Mouse (Mus musculus): ENCODE data around the gene Cenph. TPM values are rescaled to one million over a fixed set of nuclear protein-coding genes. Genes with fewer than 3 reads are reported as not detected.
"Not testable (repeated sequence)": the region's sequence is repeated elsewhere in the genome, so short reads cannot be mapped to it uniquely, and the experiment has no call there.

The Cenph gene
- polyA plus RNA-seq, 1 experiment from 2014 or later = 5.4 TPM

DNA sequence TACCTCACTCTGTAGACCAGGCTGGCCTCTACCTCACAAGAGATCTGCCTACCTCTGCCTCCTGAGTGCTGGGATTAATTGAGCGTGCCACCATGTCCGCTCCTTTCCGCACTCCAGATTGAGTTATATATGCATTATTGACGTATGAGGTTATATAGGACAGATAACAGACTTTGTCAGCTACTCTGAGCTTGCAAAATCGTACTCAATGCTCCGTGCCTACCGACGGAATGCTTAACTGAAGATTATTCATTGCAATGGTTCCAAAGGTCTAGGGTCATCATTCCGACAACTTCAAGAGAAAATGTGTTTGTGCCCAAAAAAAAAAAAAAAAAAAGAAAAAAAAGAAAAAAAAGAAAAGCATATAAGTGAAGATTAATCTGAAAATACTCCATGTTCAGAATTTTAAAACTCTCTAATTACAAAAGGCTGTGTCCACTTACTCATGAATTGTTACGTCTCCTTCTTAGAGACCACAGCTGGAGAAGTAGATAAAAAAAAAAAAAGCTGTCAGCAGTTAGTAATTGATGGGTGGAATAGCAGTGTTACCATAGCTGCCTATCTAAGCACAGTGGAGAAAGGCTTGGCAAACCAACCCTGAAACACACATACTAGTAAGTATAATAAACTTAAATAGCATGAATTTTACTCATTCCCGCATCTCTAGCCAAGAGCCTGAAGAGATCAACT is 32.2 kb downstream of the Cenph start:
- Histone ChIP-seq H3K4me3 (peak overlapping the region; percentile 69), H3K9ac (peak overlapping the region; percentile 85), H3K9me3 (no peaks in the 10 kb centered on the region), H3K36me3 (replicated peaks) (no peaks in the 10 kb centered on the region), H3K27me3 (replicated peaks) (no peaks in the 10 kb centered on the region), H3K27ac (peak overlapping the region; percentile 96), H3K4me1 (peaks cover 12% of the 10 kb centered on the region), H3K4me2 (peak overlapping the region; percentile 59)
- peak; percentile 70 for ATAC-seq (replicated peaks)
- WGBS = 67% methylated on average over 11 of the region's 11 CpGs

DNA sequence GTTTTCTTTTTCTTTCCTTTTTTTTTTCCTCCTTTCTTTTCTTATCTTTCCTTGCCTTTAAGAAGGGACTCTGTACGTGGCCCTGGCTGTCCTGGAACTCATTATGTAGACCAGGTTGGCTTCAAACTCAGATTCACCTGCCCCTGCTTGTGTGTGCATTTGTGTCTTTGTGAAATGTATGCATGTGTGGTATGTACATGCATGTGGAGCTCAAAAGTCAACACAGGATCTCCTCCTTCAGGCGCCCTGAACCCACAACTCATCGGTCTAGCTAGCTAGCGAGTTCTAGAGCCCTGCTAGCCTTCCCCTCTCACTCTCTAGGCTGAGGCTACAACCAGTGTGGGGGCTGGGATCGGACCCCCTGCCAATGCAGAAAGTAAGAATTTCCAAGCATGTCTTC is 32.9 kb downstream of the Cenph start:
- no peak for ATAC-seq (replicated peaks)
- Histone ChIP-seq H3K9me3 (no peaks in the 10 kb centered on the region), H3K27me3 (replicated peaks) (no peaks in the 10 kb centered on the region), H3K36me3 (replicated peaks) (no peaks in the 10 kb centered on the region), H3K4me1 (peaks cover 12% of the 10 kb centered on the region), H3K4me2 (peak overlapping the region; percentile 59; the same call in 1 of the 2 replicates), H3K27ac (no peak overlapping the region), H3K4me3 (no peak overlapping the region), H3K9ac (no peak overlapping the region)
- 89% methylated on average over 5 of the region's 5 CpGs for WGBS

DNA sequence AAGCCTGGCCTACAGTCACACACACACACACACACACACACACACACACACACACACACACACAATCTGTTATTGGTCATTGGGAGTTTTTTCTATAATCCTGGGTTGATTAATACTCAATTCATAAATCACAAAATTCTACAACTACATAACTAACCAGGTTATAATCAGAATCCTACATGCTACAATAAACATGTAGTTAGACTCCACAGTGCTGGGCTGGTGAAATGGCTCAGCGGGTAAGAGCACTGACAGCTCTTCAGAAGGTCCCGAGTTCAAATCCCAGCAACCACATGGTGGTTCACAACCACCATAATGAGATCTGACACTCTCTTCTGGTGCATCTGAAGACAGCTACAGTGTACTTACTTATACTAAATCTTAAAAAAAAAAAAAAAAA is 42.9 kb downstream of the Cenph start:
- no peaks in the 10 kb centered on the region for H3K9me3 ChIP-seq
- H3K4me1 ChIP-seq = peaks cover 15% of the 10 kb centered on the region
- H3K9ac ChIP-seq = no peak overlapping the region
- H3K4me2 ChIP-seq = no peak overlapping the region
- H3K27ac ChIP-seq = no peak overlapping the region
- H3K36me3 ChIP-seq (replicated peaks) = peaks cover 7% of the 10 kb centered on the region
- 96% methylated on average over 2 of the region's 2 CpGs for WGBS
- H3K27me3 ChIP-seq (replicated peaks) = no peaks in the 10 kb centered on the region
- ATAC-seq (replicated peaks) = no peak
- no peak overlapping the region for H3K4me3 ChIP-seq

DNA sequence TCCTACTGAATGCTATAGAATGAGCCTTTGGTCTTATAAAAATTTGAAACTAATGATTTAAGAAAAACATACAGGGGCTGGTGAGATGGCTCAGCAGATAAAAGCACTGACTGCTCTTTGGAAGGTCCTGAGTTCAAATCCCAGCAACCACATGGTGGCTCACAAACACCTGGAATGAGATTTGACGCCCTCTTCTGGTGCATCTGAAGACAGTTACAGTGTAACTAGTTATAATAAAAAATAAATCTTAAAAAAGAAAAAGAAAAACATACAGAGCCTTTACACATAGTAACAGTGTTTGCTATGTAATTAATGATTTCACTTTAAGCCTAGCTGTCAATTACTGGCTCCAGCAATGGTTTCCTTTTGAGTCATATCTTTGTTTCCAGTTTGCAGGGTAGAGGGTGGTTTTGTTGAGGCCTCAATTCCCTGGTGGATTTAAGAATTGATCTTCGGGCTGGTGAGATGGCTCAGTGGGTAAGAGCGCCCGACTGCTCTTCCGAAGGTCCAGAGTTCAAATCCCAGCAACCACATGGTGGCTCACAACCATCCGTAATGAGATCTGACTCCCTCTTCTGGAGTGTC is 44.1 kb downstream of the Cenph start:
- H3K27me3 ChIP-seq (replicated peaks); H3K9me3 ChIP-seq; ATAC-seq (replicated peaks); H3K36me3 ChIP-seq (replicated peaks); H3K9ac ChIP-seq: not testable (repeated sequence)
- Histone ChIP-seq H3K27ac (peak overlapping the region; percentile 79; the same call in 1 of the 2 replicates), H3K4me1 (peaks cover 15% of the 10 kb centered on the region), H3K4me2 (peak overlapping the region; percentile 75), H3K4me3 (peak overlapping the region; percentile 56; the same call in 1 of the 2 replicates)
- WGBS = 89% methylated on average over 6 of the region's 6 CpGs

DNA sequence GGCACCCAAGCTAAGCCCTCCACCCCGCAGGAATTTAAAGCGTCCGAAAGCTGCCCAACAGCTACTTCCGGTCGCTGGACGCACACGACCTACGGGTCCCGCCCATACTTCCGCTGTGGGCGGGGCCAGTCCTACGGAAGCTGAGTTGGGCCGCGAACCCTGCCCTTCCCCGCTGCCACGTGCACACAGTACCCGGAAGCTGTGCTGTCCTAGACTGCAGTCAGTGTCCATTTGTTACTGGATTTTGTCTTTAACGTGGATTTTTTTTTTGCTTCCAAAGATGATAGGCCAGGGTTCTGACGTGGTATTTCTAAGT is 44.9 kb downstream of the Cenph start, which contains the start of gene Cdk7:
Cdk7 (minus strand) TSS at position 79 of the 316 bp plus-strand sequence.
- no peaks in the 10 kb centered on the region for H3K27me3 ChIP-seq (replicated peaks)
- H3K4me3 ChIP-seq = peak within 1 kb of the TSS; percentile 56
- ATAC-seq (replicated peaks) = peak; percentile 99
- H3K27ac ChIP-seq = peak within 1 kb of the TSS; percentile 79
- peaks cover 5% of the 10 kb centered on the region; the same call in 1 of the 2 replicates for H3K36me3 ChIP-seq (replicated peaks)
- 0% methylated on average over 19 of the region's 19 CpGs for WGBS
- H3K9me3 ChIP-seq = no peaks in the 10 kb centered on the region
- H3K9ac ChIP-seq = peak within 1 kb of the TSS; percentile 71
- H3K4me1 ChIP-seq = peaks cover 17% of the 10 kb centered on the region
- peak within 1 kb of the TSS; percentile 75 for H3K4me2 ChIP-seq

DNA sequence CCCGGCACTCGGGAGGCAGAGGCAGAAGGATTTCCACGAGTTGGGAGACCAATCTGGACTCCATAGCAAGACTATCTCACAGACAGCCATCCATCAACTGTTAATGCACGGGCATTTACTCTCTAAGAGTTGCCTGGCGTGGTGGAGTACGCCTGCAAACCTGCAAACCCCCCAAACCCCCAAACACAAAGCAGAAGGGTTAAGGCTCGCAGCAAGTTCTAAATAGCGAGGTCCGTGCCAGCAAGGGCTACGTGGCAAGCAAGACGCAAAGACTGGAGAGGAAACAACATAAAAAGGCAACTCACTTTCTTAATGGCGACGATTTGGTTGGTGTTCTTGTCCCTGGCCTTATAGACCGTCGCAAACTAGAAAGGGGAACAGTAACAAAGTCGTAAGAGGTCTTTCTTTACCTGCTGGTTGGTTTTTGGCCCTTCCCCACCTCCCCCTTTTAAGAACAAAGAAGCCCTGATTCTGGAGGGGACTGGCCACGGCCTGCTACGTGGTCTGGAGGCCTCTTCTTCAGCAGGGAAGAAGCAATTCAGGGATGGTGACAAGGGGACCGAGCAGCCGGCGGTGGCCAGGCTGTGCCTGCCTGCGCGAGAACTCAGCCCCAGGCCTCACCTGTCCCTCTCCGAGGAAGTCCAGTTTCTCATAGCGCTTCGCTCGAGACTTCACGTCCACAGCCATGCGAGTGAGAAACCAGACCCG is 45.4 kb downstream of the Cenph start:
- H3K9ac ChIP-seq = peak overlapping the region; percentile 71
- peak; percentile 92 for ATAC-seq (replicated peaks)
- WGBS = under 1% methylated on average over 30 of the region's 30 CpGs

DNA sequence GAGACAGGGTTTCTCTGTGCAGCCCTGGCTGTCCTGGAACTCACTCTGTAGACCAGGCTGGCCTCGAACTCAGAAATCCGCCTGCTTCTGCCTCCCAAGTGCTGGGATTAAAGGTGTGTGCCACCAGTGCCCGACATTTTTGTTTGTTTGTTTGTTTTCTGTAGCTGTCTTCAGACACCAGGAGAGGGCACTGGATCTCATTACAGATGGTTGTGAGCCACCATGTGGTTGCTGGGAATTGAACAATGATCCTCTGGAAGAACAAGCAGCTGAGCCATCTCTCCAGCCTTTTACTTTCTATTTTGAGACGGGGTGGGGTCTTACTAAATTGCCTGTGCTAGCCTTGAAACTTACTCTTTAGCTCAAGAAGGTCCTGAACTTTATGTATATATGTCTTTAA is 47.2 kb downstream of the Cenph start:
- H3K27me3 ChIP-seq (replicated peaks); H3K4me2 ChIP-seq; H3K9ac ChIP-seq; H3K27ac ChIP-seq; H3K36me3 ChIP-seq (replicated peaks); ATAC-seq (replicated peaks); H3K4me3 ChIP-seq; H3K9me3 ChIP-seq: not testable (repeated sequence)
- WGBS = 98% methylated on average over 4 of the region's 4 CpGs
- peaks cover 25% of the 10 kb centered on the region for H3K4me1 ChIP-seq

More for the DNA sequence above, 45.4 kb downstream of the Cenph start:
- H3K4me1 ChIP-seq = peaks cover 17% of the 10 kb centered on the region
- no peaks in the 10 kb centered on the region for H3K27me3 ChIP-seq (replicated peaks)
- peaks cover 5% of the 10 kb centered on the region; the same call in 1 of the 2 replicates for H3K36me3 ChIP-seq (replicated peaks)
- peak overlapping the region; percentile 79 for H3K27ac ChIP-seq
- H3K4me2 ChIP-seq = peak overlapping the region; percentile 75
- H3K4me3 ChIP-seq = peak overlapping the region; percentile 56
- no peaks in the 10 kb centered on the region for H3K9me3 ChIP-seq

DNA sequence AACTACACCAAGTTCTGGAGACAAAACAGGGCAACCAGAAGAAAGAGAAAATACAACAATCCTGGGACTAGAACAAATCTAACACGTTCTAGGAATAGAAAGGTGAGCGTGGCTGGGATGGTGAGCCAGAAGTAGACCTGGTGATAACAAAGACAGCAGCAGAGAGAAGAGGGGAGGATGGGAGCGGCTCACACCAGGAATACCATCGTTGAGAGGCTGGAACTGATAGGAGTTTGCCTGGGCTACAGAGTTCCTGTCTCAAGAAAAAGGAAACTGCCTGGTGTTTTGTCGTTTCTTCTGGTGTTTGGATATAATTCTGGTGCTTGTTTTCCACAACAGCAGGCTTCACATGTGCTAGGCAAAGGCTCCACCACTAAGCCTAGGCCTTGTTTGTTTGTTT is 47.6 kb downstream of the Cenph start:
- H3K9me3 ChIP-seq = no peaks in the 10 kb centered on the region
- no peaks in the 10 kb centered on the region for H3K27me3 ChIP-seq (replicated peaks)
- no peak overlapping the region for H3K4me2 ChIP-seq
- H3K9ac ChIP-seq = no peak overlapping the region
- ATAC-seq (replicated peaks) = no peak
- WGBS = 95% methylated on average over 5 of the region's 5 CpGs
- peaks cover 25% of the 10 kb centered on the region for H3K4me1 ChIP-seq
- no peak overlapping the region for H3K27ac ChIP-seq
- H3K4me3 ChIP-seq = no peak overlapping the region
- no peaks in the 10 kb centered on the region; the same call in 1 of the 2 replicates for H3K36me3 ChIP-seq (replicated peaks)

DNA sequence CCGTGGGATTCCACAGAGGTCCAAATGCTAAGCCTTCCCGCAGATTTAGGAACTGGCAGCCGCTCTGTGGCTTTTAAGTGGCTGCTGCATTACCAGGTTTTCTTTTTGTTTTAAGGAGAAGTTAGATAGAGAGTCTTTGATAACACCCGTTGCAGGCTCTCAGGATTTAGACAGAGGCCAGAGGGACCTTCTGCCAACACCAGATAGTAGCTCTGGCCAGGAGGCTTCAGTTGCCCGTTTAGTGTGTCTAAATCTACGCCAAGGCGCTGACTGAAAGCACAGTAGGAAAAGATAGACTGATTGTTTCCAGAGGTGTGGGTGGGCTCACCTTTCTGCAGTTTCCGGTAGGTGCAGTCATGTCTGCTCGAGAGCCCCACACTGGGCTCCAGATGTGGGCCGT is 50.5 kb downstream of the Cenph start:
- H3K4me2 ChIP-seq = no peak overlapping the region
- H3K4me3 ChIP-seq = no peak overlapping the region
- H3K36me3 ChIP-seq (replicated peaks) = peaks cover 2% of the 10 kb centered on the region; the same call in 1 of the 2 replicates
- H3K4me1 ChIP-seq = peaks cover 25% of the 10 kb centered on the region
- 86% methylated on average over 10 of the region's 10 CpGs for WGBS
- no peaks in the 10 kb centered on the region for H3K9me3 ChIP-seq
- H3K27ac ChIP-seq = no peak overlapping the region
- no peak overlapping the region for H3K9ac ChIP-seq
- no peaks in the 10 kb centered on the region for H3K27me3 ChIP-seq (replicated peaks)
- no peak for ATAC-seq (replicated peaks)

DNA sequence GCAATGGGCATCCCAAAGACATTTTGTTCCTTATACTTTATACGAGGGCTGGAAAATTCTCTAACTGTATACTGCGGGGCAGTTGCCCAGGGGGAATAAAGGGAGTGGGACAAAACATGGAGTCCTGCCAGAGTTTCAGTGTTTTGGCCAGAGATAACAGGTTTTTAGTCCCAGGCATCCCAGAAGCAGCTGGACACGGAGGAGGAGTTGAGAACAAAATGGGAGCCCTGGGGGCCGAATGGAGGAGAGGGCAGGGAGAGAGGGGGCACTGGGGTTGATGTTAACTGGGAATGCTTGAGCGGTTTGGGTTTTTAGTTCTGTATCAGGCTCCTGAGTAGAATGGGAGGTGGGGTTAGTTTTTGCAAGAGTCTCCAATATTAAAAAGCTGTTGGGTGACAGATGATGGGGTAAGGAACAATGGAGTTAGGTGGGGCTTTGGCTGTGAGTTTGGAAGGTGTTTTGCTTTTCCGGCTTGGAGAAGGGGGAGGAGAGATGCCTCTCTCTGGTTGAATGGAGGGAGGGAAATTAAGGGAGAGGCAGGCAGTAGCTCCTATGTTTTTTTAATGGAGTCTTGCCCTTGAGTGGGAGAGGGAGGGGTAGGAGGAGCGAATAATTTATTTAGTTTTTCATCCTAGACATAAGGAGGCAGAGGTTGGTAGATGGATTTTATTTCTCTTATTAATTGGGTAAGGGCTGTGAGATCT is 51.5 kb downstream of the Cenph start:
- Histone ChIP-seq H3K4me3 (no peak overlapping the region), H3K27ac (peak overlapping the region; percentile 25; the same call in 1 of the 2 replicates), H3K27me3 (replicated peaks) (no peaks in the 10 kb centered on the region), H3K9me3 (no peaks in the 10 kb centered on the region), H3K36me3 (replicated peaks) (peaks cover 7% of the 10 kb centered on the region; the same call in 1 of the 2 replicates), H3K4me1 (peaks cover 17% of the 10 kb centered on the region), H3K4me2 (no peak overlapping the region), H3K9ac (peak overlapping the region; percentile 8; the same call in 1 of the 2 replicates)
- ATAC-seq (replicated peaks) = no peak
- WGBS = 67% methylated on average over 7 of the region's 7 CpGs

DNA sequence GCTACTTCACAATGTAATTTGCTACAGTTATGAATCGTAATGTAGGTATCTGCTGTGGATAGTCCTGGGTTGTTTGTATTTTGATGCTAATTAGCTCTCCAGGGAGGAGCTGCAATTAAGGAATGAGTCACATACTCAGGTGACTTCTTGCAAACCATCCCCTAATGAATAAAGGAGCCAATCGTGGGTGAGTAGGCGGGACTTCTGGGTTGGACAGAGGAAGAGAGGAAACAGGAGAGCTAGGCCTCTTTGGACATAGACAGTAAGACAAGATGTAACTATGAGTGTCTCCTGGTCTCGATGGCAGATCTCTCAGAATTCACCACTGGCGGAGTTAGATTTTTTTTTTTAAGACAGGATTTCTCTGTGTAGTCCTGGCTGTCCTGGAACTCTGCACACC is 54.0 kb downstream of the Cenph start:
- Histone ChIP-seq H3K9me3 (no peaks in the 10 kb centered on the region), H3K27me3 (replicated peaks) (no peaks in the 10 kb centered on the region), H3K4me1 (peaks cover 11% of the 10 kb centered on the region), H3K4me2 (no peak overlapping the region), H3K27ac (no peak overlapping the region), H3K36me3 (replicated peaks) (peaks cover 24% of the 10 kb centered on the region), H3K9ac (no peak overlapping the region), H3K4me3 (no peak overlapping the region)
- WGBS = 87% methylated on average over 5 of the region's 5 CpGs
- no peak for ATAC-seq (replicated peaks)

DNA sequence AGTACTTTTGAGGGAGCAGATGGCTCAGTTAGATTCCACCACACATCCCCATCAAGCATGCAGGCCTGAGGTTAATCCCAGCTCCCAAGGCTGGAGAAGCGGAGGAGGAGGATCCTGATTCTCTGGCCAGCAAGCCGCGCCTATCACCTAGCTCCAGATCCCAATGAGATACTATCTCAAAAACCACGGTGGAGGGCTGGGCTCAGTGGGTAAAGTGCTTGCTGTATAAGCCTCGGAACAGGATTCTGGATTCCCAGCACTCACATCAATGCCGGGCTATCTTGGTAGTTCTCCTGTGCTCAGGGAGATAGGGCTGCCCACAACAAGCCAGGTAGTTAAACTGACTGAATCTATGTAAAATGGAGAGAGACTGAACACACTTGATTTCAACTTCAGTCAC is 60.2 kb downstream of the Cenph start:
- 90% methylated on average over 6 of the region's 6 CpGs for WGBS
- Histone ChIP-seq H3K4me1 (no peaks in the 10 kb centered on the region), H3K9ac (no peak overlapping the region), H3K27me3 (replicated peaks) (no peaks in the 10 kb centered on the region), H3K9me3 (no peaks in the 10 kb centered on the region), H3K36me3 (replicated peaks) (peaks cover 62% of the 10 kb centered on the region), H3K27ac (no peak overlapping the region), H3K4me2 (no peak overlapping the region), H3K4me3 (no peak overlapping the region)
- no peak for ATAC-seq (replicated peaks)
